Mouse (Mus musculus) stomach, embryonic 16.5 days (tissue): ENCODE results near the gene Fcgr2b. TPM values are rescaled to one million over a fixed set of nuclear protein-coding genes. Genes with fewer than 3 reads are reported as not detected.
"Not testable (repeated sequence)": the region's sequence is repeated elsewhere in the genome, so short reads cannot be mapped to it uniquely, and the experiment has no call there.

Experiments
- ATAC-seq: fragments of 200-750 bp; cut with Nextera tagmentation; 2 replicates; pipeline ENCODE4 v1.8.0; 2017; ENCODE audit warnings: moderate number of reproducible peaks, moderate TSS enrichment; ENCODE audit not compliant: insufficient read depth, low FRiP score
- H3K27ac ChIP-seq: fragments of 300-500 bp; sonication (generic); 2 replicates; pipeline ENCODE4 v1.5.1; 2014; ENCODE audit warnings: low read length
- H3K27me3 ChIP-seq: fragments of 300-500 bp; sonication (generic); 2 replicates; pipeline ENCODE4 v1.6.1; 2014; ENCODE audit warnings: low read length, control low read depth, mixed read lengths; ENCODE audit not compliant: control insufficient read depth, insufficient read depth
- H3K36me3 ChIP-seq: fragments of 300-500 bp; sonication (generic); 2 replicates; pipeline ENCODE4 v1.6.1; 2014; ENCODE audit warnings: low read length; ENCODE audit not compliant: control insufficient read depth, insufficient read depth
- H3K4me1 ChIP-seq: fragments of 300-500 bp; sonication (generic); 2 replicates; pipeline ENCODE4 v1.6.1; 2014; ENCODE audit warnings: low read length, control low read depth, mixed read lengths; ENCODE audit not compliant: control insufficient read depth, insufficient read depth
- H3K4me2 ChIP-seq: fragments of 300-500 bp; sonication (generic); 2 replicates; pipeline ENCODE4 v1.6.1; 2014; ENCODE audit warnings: low read depth, low read length, mixed read lengths
- H3K4me3 ChIP-seq: fragments of 300-500 bp; sonication (generic); replicated peaks from 2 replicates; pipeline ENCODE4 v1.5.1; 2014; ENCODE audit warnings: mild to moderate bottlenecking, low read length
- H3K9ac ChIP-seq: fragments of 300-500 bp; sonication (generic); 2 replicates; pipeline ENCODE4 v1.6.1; 2014; ENCODE audit warnings: low read length
- H3K9me3 ChIP-seq: fragments of 300-500 bp; sonication (generic); replicated peaks from 2 replicates; pipeline ENCODE4 v1.6.1; 2016; ENCODE audit warnings: low read length, control low read depth; ENCODE audit not compliant: control insufficient read depth
- WGBS: fragments of 180-500 bp; shearing (Covaris S2); extraction: QIAGEN DNeasy Blood & Tissue Kit; methylation state at CpG from one replicate; pipeline ENCODE4 v1.1.7; 2014; 5-methylcytosine and 5-hydroxymethylcytosine counted together
- polyA plus RNA-seq: library from polyadenylated mRNA; unstranded; fragments of >200 nt; fragmentation: Nextera tagmentation; extraction: Ambion mirVana; gene quantifications from 2 replicates; pipeline ENCODE4 v1.2.1, GENCODE M21; 2015

The Fcgr2b gene
- polyA plus RNA-seq, 1 experiment from 2014 or later = 3.4 TPM

DNA sequence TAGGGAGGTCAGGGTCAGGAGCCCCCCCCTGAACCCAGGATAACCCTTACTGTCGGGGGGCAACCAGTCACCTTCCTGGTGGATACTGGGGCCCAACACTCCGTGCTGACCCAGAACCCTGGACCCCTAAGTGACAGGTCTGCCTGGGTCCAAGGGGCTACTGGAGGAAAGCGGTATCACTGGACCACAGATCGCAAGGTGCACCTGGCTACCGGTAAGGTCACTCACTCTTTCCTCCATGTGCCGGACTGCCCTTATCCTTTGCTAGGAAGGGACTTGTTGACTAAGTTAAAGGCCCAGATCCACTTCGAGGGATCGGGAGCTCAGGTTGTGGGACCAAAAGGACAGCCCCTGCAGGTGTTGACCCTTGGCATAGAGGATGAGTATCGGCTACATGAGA is 32.2 kb downstream of the Fcgr2b start:
- H3K9ac ChIP-seq = not testable (repeated sequence)

DNA sequence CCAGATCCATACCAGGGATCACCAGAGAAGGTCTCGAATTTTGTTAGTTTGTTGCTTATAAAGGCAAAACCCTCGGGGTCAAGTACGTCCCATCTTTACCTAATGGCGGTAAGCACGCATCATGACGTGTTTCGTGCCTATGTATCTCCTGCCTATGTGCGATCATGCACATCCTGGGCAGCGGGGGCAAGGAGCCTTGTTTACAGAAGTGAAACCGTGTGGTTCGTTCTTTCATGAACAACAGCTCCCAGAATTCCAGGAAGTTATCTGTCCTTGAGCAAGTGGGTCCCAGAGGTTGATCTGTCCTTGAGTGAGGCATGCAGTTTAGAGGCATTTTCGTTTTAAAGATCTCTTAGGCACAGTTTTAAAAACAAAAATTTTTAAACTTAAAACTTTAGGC is 37.1 kb downstream of the Fcgr2b start:
- H3K9ac ChIP-seq = no peak overlapping the region
- WGBS = 83% methylated on average over 12 of the region's 12 CpGs
- H3K27ac ChIP-seq = no peak overlapping the region
- H3K27me3 ChIP-seq = no peaks in the 10 kb centered on the region
- no peaks in the 10 kb centered on the region for H3K4me1 ChIP-seq
- ATAC-seq = no peak
- no peak overlapping the region for H3K4me2 ChIP-seq
- H3K9me3 ChIP-seq = no peaks in the 10 kb centered on the region
- H3K4me3 ChIP-seq = no peak overlapping the region
- no peaks in the 10 kb centered on the region for H3K36me3 ChIP-seq

More for the DNA sequence above, 32.2 kb downstream of the Fcgr2b start:
- ATAC-seq, H3K27ac ChIP-seq, H3K4me3 ChIP-seq, H3K4me1 ChIP-seq, H3K27me3 ChIP-seq, H3K36me3 ChIP-seq, H3K4me2 ChIP-seq, H3K9me3 ChIP-seq: not testable (repeated sequence)
- WGBS = 93% methylated on average over 9 of the region's 9 CpGs

DNA sequence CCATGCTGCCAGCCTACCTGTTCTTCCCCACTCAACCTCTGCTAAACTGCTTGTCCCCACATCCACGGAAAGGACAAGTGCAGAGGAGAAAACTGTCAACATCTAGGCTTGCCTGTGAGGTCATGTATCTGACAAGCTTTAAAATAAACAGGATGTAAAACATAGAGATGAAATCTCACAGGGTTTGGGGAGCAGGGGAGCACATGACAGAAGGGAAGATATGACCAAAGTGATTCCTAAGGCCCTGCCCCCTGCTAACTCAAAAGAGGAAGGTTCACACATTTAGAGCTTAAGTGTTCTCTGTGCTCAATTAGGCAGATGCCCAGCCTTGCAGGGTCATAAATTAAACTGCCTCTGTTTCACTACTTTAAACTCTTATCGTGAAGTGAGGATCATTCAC is 42.0 kb downstream of the Fcgr2b start:
- 47% methylated on average over 2 of the region's 2 CpGs for WGBS
- no peak overlapping the region for H3K4me3 ChIP-seq
- H3K4me2 ChIP-seq = no peak overlapping the region
- no peak overlapping the region for H3K27ac ChIP-seq
- no peaks in the 10 kb centered on the region for H3K9me3 ChIP-seq
- no peaks in the 10 kb centered on the region for H3K36me3 ChIP-seq
- H3K9ac ChIP-seq = no peak overlapping the region
- H3K4me1 ChIP-seq = no peaks in the 10 kb centered on the region
- ATAC-seq = no peak
- no peaks in the 10 kb centered on the region for H3K27me3 ChIP-seq

DNA sequence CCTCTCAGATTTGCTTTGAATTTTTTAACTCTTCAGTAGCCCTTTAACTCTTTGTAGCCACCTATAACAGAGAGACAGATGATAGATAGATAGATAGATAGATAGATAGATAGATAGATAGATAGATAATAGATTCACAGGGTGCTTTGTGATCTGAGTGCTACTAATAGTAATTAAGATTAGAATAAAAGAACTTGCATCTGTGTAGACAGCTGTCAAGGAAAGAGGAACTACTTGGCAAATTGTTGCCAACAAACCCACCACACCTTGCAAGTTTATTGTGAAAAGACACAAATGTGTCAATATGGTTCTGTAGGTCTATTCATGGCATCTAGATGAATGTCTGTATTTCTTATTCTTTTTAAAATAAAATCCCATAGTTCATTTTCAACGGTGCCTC is 42.4 kb downstream of the Fcgr2b start:
- Histone ChIP-seq H3K4me1 (no peaks in the 10 kb centered on the region), H3K9ac (no peak overlapping the region), H3K4me3 (no peak overlapping the region), H3K27ac (no peak overlapping the region), H3K9me3 (no peaks in the 10 kb centered on the region), H3K27me3 (no peaks in the 10 kb centered on the region), H3K4me2 (no peak overlapping the region), H3K36me3 (no peaks in the 10 kb centered on the region)
- WGBS = 73% methylated on average over 1 of the region's 1 CpGs
- ATAC-seq = no peak

DNA sequence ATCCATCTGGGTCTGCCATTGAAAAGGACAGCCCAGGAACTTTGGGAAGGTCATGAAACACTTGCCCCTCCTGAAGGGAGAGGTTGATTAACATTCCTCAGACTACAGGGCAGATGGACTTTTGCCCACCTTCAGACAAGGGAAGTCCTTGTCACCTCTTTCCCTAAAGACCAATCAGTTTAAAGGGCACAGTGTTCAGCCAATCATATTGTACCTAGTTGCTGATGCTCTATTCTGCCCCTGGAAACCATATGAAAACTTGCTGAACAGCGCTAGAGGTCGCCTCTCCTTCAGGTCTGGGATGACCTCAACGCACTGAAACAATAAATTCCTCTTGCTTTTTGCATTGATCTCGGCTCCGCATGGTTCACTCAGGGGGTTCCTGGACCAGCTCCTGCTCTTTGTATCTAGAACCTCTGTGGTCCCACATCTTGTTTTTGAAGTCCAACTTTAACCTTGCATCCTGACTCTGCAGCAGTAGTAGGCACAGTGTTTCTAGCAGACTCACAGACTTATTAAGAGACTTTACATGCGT is 42.9 kb downstream of the Fcgr2b start:
- WGBS = 69% methylated on average over 6 of the region's 6 CpGs
- no peak overlapping the region for H3K4me3 ChIP-seq
- no peak overlapping the region for H3K4me2 ChIP-seq
- H3K27me3 ChIP-seq = no peaks in the 10 kb centered on the region
- no peak overlapping the region for H3K27ac ChIP-seq
- H3K4me1 ChIP-seq = no peaks in the 10 kb centered on the region
- no peak overlapping the region for H3K9ac ChIP-seq
- H3K36me3 ChIP-seq = no peaks in the 10 kb centered on the region
- no peak for ATAC-seq
- no peaks in the 10 kb centered on the region for H3K9me3 ChIP-seq

DNA sequence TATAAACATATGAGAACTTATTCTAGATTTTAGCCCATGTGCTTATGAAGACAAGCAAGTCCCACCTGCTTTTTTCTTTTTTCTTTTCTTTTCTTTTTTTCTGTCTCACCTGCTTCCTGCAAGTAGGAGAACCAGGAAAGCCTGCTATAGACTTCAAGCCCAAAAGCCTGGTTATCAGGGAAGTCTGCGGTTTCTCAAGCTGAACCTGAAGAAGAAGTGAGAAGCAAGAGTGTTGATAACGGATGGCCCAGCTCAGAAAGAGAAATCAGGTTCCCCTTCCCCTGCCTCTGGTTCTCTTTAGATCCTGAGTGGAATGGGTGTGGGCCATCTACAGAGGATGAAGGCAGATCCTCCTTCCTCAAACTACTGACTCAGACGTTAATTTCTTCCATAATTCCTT is 44.3 kb downstream of the Fcgr2b start:
- H3K27me3 ChIP-seq = no peaks in the 10 kb centered on the region
- ATAC-seq = no peak
- no peaks in the 10 kb centered on the region for H3K4me1 ChIP-seq
- no peak overlapping the region for H3K4me2 ChIP-seq
- no peak overlapping the region for H3K4me3 ChIP-seq
- whole genome bisulfite sequencing = 71% methylated on average over 3 of the region's 3 CpGs
- H3K9ac ChIP-seq = no peak overlapping the region
- H3K9me3 ChIP-seq = no peaks in the 10 kb centered on the region
- H3K27ac ChIP-seq = no peak overlapping the region
- no peaks in the 10 kb centered on the region for H3K36me3 ChIP-seq

DNA sequence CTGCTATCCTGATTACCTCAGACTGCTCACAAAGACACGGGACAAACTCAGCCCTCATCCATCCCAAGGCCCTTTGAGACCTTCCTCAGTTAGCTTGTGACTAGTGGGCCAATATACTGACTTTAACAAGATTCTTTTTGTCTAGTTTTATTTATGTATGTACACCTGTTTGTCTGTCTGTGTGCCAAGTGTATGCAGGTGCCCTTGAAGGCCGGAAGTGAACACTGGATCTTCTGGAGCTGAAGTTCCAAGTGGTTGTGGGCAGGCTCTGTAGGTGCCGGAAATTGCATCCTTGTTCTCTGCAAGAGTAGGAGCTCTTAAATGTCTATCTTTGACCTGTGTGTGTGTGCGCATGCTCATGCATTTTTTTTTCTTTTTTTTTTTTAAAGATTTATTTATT is 47.1 kb downstream of the Fcgr2b start:
- Histone ChIP-seq H3K27ac (no peak overlapping the region), H3K9me3 (no peaks in the 10 kb centered on the region), H3K4me1 (no peaks in the 10 kb centered on the region), H3K9ac (no peak overlapping the region), H3K4me2 (no peak overlapping the region), H3K4me3 (no peak overlapping the region), H3K27me3 (no peaks in the 10 kb centered on the region), H3K36me3 (no peaks in the 10 kb centered on the region)
- WGBS = 82% methylated on average over 4 of the region's 4 CpGs
- no peak for ATAC-seq

DNA sequence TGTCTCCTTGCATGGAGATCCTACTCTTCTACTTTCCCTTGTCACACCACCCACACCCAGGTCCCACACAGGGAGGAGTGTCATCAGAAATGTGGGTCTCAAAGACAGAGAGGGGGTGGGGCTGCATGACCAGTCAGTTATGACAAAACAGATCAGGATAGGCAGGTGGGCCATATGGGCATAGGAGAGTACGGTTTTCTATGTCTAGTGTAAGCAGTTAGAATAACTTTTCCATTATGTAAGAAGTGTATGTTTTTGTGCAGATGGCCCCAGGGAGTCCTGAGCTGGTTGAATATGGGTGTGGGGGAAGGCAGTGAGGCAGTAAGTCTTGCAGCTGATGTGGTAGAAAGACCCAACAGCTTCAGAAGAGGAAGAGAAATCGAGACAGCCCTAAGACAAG is 47.9 kb downstream of the Fcgr2b start:
- no peak for ATAC-seq
- no peaks in the 10 kb centered on the region for H3K4me1 ChIP-seq
- no peak overlapping the region for H3K9ac ChIP-seq
- H3K27ac ChIP-seq = no peak overlapping the region
- H3K4me3 ChIP-seq = no peak overlapping the region
- no peak overlapping the region for H3K4me2 ChIP-seq
- H3K27me3 ChIP-seq = no peaks in the 10 kb centered on the region
- no peaks in the 10 kb centered on the region for H3K9me3 ChIP-seq
- no peaks in the 10 kb centered on the region for H3K36me3 ChIP-seq
- WGBS = 49% methylated on average over 2 of the region's 2 CpGs

DNA sequence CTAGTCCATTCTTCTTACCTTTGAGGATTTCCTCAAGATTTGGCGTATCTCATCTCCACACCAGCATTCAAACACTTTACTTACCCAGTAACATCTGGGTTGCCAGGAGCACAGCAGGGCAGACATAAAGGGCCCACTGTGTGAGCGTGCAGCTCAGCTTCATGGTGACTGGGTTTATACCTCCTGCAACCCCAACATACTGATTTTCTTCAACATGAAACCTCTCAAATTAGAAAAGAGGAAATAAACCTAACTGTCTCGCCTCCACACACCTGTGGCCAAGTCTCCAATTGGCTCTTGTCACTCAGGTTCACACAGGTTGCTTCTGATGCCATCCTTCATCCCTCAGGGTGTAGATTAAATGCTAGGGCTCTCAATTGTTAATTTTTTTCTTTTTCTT is 49.0 kb downstream of the Fcgr2b start, which contains the start of gene Fcrla:
Gene Fcrla (minus strand): TSS at position 206 of the 400 bp plus-strand sequence.
- WGBS = 82% methylated on average over 3 of the region's 3 CpGs
- Histone ChIP-seq H3K4me1 (no peaks in the 10 kb centered on the region), H3K9ac (no peak within 1 kb of the TSS), H3K27ac (no peak within 1 kb of the TSS), H3K27me3 (no peaks in the 10 kb centered on the region), H3K9me3 (no peaks in the 10 kb centered on the region), H3K36me3 (no peaks in the 10 kb centered on the region), H3K4me3 (no peak within 1 kb of the TSS), H3K4me2 (no peak within 1 kb of the TSS)
- ATAC-seq = no peak

DNA sequence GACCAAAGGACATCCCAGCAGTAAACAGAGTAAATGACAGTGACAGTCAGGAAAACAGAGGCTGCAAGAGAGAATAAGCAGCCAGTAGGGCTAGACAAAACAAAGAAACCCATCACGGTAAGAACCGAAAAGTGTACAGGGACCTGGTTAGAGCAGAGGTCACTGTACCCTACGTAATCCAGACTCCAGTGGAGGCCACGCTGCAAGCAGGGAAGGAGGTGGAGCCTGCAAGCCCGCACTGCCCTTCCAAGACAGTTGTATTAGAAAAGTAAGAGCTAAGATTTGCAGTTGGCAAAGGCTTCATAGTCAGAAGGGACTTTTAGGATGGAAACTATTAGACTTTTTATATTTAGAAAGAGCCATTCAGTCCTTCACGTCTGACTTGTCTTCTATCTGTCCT is 49.4 kb downstream of the Fcgr2b start:
- H3K9me3 ChIP-seq = no peaks in the 10 kb centered on the region
- no peak overlapping the region for H3K4me3 ChIP-seq
- no peaks in the 10 kb centered on the region for H3K36me3 ChIP-seq
- 40% methylated on average over 6 of the region's 6 CpGs for WGBS
- no peak overlapping the region for H3K9ac ChIP-seq
- no peak overlapping the region for H3K4me2 ChIP-seq
- H3K4me1 ChIP-seq = no peaks in the 10 kb centered on the region
- no peak for ATAC-seq
- no peaks in the 10 kb centered on the region for H3K27me3 ChIP-seq
- H3K27ac ChIP-seq = no peak overlapping the region
